In the genomic region with DNA sequence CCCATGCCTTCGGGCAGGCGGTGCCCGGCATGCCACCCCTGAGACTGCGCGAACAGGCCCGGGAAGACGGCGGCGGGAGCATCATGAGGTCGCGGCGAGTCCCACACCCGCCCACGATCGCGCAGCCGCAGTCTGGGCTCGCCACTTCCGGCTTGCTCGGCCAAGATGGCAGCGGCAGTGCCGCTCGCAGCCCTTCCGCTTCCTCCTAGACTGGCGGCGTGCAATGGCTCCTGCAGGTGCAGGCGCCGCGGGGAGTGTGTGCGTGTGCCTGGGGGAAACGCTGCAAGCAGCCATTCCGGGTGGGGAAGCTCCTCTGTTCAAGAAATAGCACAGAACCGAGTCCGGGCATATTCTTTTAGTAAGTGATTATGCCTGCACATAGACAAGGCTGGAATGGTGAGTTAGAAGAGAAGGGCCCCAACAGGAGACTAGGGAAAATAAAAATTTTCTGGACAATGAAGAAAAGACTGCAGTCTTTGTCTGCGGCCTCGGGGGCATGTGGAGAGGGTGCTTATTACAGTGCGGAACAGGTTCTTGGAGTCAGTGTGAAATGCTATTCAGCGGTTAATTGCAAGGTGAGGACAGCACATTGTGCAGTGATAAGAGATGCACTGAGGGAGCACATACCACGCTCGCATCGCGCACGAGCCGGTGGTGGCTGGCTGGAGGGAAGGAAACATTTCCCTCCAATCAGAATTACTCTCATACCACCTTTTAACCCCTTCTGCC, we compare ENCODE assay signal across 8 mouse cellular contexts.
DNase-seq lines count a peak whose midpoint lies in the region; ATAC-seq lines count a peak whose summit lies in the region.

No protein-coding gene starts in this region.

- ATAC-seq in inflammation-experienced regulatory T-cells, adult 6 months: peak; percentile 90

- intact Hi-C loops in gastrocnemius, postnatal 14 days (cut with DNase I; ENCODE audit: low total_unique reads): no loop called here

- no peaks in the 10 kb centered on the region for H3K9me3 ChIP-seq in megakaryocyte, embryonic 14.5 days

- H3K36me3 ChIP-seq in megakaryocyte, embryonic 14.5 days (replicated peaks; ENCODE audit: low read length): peaks cover 21% of the 10 kb centered on the region

- no peaks in the 10 kb centered on the region for H3K27me3 ChIP-seq in megakaryocyte, embryonic 14.5 days (replicated peaks)

- peaks cover 49% of the 10 kb centered on the region for H3K4me1 ChIP-seq in megakaryocyte, embryonic 14.5 days

- DNase-seq in adrenal gland, adult (ENCODE audit: inconsistent age in 2 of 2, low spot score in 1 of 2): peak; percentile 92 to 97
- DNase-seq in embryo, embryonic 10.5 days (ENCODE audit: low spot score): peak; percentile 92
- peak; percentile 93 for DNase-seq in gastrocnemius, postnatal 14 days
- DNase-seq in left cerebral cortex, adult 9 months (ENCODE audit: low spot score in 2 of 2): peak; percentile 70 to 92
- DNase-seq in right cerebral cortex, adult 2 months (ENCODE audit: low spot score in 2 of 2): peak; percentile 92 to 93
- DNase-seq in urinary bladder, postnatal 10 days (ENCODE audit: low spot score): peak; percentile 68

- peak overlapping the region; percentile 97 for H3K4me3 ChIP-seq in megakaryocyte, embryonic 14.5 days (replicated peaks)

Comparison
In these comparisons a context has a peak if more than half of its experiments do, and no peak if none do; other contexts are left out.
1. Peak in every context shown above with its lines: DNase-seq, ATAC-seq and H3K4me3 ChIP-seq.